Mouse (Mus musculus) midbrain, embryonic 11.5 days (tissue): Measurements from ENCODE around the gene Tssk4. TPM values are rescaled to one million over a fixed set of nuclear protein-coding genes. Genes with fewer than 3 reads are reported as not detected.

Experiments
- ATAC-seq: fragments of 200-750 bp; cut with Nextera tagmentation; 2 replicates; pipeline ENCODE4 v1.8.0; 2017; ENCODE audit warnings: moderate TSS enrichment, moderate library complexity; ENCODE audit not compliant: low FRiP score
- DNase-seq: peaks from one replicate; pipeline ENCODE4 v3.0.0; 2015; ENCODE audit warnings: low spot score; ENCODE audit errors: missing footprints
- H3K27ac ChIP-seq: fragments of 300-500 bp; sonication (generic); 2 replicates; pipeline ENCODE4 v1.5.1; 2014; ENCODE audit warnings: low read depth, low read length
- H3K27me3 ChIP-seq: fragments of 300-500 bp; sonication (generic); 2 replicates; pipeline ENCODE4 v1.6.1; 2014; ENCODE audit warnings: mild to moderate bottlenecking, low read length, moderate library complexity, mixed read lengths; ENCODE audit not compliant: control insufficient read depth, insufficient read depth
- H3K36me3 ChIP-seq: fragments of 300-500 bp; sonication (generic); 2 replicates; pipeline ENCODE4 v1.6.1; 2014; ENCODE audit warnings: mild to moderate bottlenecking, low read length, moderate library complexity, mixed read lengths; ENCODE audit not compliant: control insufficient read depth, insufficient read depth
- H3K4me1 ChIP-seq: fragments of 300-500 bp; sonication (generic); 2 replicates; pipeline ENCODE4 v1.6.1; 2014; ENCODE audit warnings: low read length; ENCODE audit not compliant: control insufficient read depth, insufficient read depth
- H3K4me2 ChIP-seq: fragments of 300-500 bp; sonication (generic); 2 replicates; pipeline ENCODE4 v1.6.1; 2014; ENCODE audit warnings: mild to moderate bottlenecking, moderate library complexity
- H3K4me3 ChIP-seq: fragments of 300-500 bp; sonication (generic); 2 replicates; pipeline ENCODE4 v1.5.1; 2014; ENCODE audit warnings: low read depth, low read length
- H3K9ac ChIP-seq: fragments of 300-500 bp; sonication (generic); 2 replicates; pipeline ENCODE4 v1.6.1; 2014; ENCODE audit warnings: low read length
- H3K9me3 ChIP-seq: fragments of 300-500 bp; sonication (generic); 2 replicates; pipeline ENCODE4 v1.6.1; 2016; ENCODE audit warnings: low read length; ENCODE audit not compliant: control insufficient read depth
- WGBS: fragments of 180-500 bp; shearing (Covaris S2); extraction: QIAGEN DNeasy Blood & Tissue Kit; methylation state at CpG from one replicate; pipeline ENCODE4 v1.1.7; 2014; 5-methylcytosine and 5-hydroxymethylcytosine counted together
- polyA plus RNA-seq: library from polyadenylated mRNA; unstranded; fragments of >200 nt; fragmentation: Nextera tagmentation; extraction: Ambion mirVana; gene quantifications from 2 replicates; pipeline ENCODE4 v1.2.1, GENCODE M21; 2014

Gene Tssk4
- polyA plus RNA-seq: 0.87 and 1.1 TPM in 2 replicates

GRCm38 (mm10) chr14:55649884-55650283 is at the start of gene Tssk4:
TSS of gene Tssk4 (plus strand) at chr14:55650184.
- Histone ChIP-seq H3K4me2 (no peak within 1 kb of the TSS), H3K27me3 (no peaks in the 10 kb centered on the region), H3K36me3 (no peaks in the 10 kb centered on the region), H3K27ac (no peak within 1 kb of the TSS), H3K4me3 (no peak within 1 kb of the TSS), H3K4me1 (peaks cover 1% of the 10 kb centered on the region; the same call in 1 of the 2 replicates), H3K9ac (no peak within 1 kb of the TSS), H3K9me3 (no peaks in the 10 kb centered on the region)
- ATAC-seq (no peak), DNase-seq (no peak)
- 93% methylated on average over 2 of the region's 2 CpGs for WGBS

- peak within 1 kb of the TSS; percentile 10; the same call in 1 of the 2 replicates for H3K4me3 ChIP-seq
- ATAC-seq (no peak), DNase-seq (peak; percentile 73)
- H3K4me1 ChIP-seq: no peaks in the 10 kb centered on the region
- peak within 1 kb of the TSS; percentile 34; the same call in 1 of the 2 replicates for H3K9ac ChIP-seq
- WGBS: 88% methylated on average over 7 of the region's 7 CpGs
- H3K9me3 ChIP-seq: no peaks in the 10 kb centered on the region
- peaks cover 20% of the 10 kb centered on the region for H3K36me3 ChIP-seq
- no peak within 1 kb of the TSS for H3K27ac ChIP-seq
- H3K27me3 ChIP-seq: no peaks in the 10 kb centered on the region
- peak within 1 kb of the TSS; percentile 28; the same call in 1 of the 2 replicates for H3K4me2 ChIP-seq
Measured at GRCm38 (mm10) chr14:55603271-55603632, 46.7 kb upstream of the Tssk4 start, which contains the start of gene Irf9. TSS of gene Irf9 (plus strand) at chr14:55603571.

- ATAC-seq (peak; percentile 89), DNase-seq (peak; percentile 96)
- no peaks in the 10 kb centered on the region for H3K27me3 ChIP-seq
- H3K27ac ChIP-seq: no peak overlapping the region
- H3K4me3 ChIP-seq: peak overlapping the region; percentile 10; the same call in 1 of the 2 replicates
- H3K4me1 ChIP-seq: no peaks in the 10 kb centered on the region
- H3K9me3 ChIP-seq: no peaks in the 10 kb centered on the region
- WGBS: 23% methylated on average over 19 of the region's 19 CpGs
- peaks cover 23% of the 10 kb centered on the region for H3K36me3 ChIP-seq
- peak overlapping the region; percentile 34; the same call in 1 of the 2 replicates for H3K9ac ChIP-seq
- peak overlapping the region; percentile 28; the same call in 1 of the 2 replicates for H3K4me2 ChIP-seq
Measured at GRCm38 (mm10) chr14:55603633-55604576, 46.1 kb upstream of the Tssk4 start.

- Histone ChIP-seq H3K27ac (no peak overlapping the region), H3K36me3 (peaks cover 20% of the 10 kb centered on the region), H3K4me1 (no peaks in the 10 kb centered on the region), H3K9me3 (no peaks in the 10 kb centered on the region), H3K4me3 (no peak overlapping the region), H3K4me2 (no peak overlapping the region), H3K27me3 (no peaks in the 10 kb centered on the region), H3K9ac (no peak overlapping the region)
- DNase-seq: peak; percentile 56
- WGBS: 97% methylated on average over 11 of the region's 11 CpGs
- no peak for ATAC-seq
Measured at GRCm38 (mm10) chr14:55604823-55605222, 45.2 kb upstream of the Tssk4 start.

GRCm38 (mm10) chr14:55605743-55606459 is 44.1 kb upstream of the Tssk4 start:
- H3K4me3 ChIP-seq: no peak overlapping the region
- ATAC-seq (no peak), DNase-seq (peak; percentile 19)
- WGBS: 92% methylated on average over 16 of the region's 16 CpGs
- no peaks in the 10 kb centered on the region for H3K4me1 ChIP-seq
- H3K36me3 ChIP-seq: peaks cover 20% of the 10 kb centered on the region
- no peak overlapping the region for H3K4me2 ChIP-seq
- H3K9me3 ChIP-seq: no peaks in the 10 kb centered on the region
- H3K9ac ChIP-seq: no peak overlapping the region
- H3K27ac ChIP-seq: no peak overlapping the region
- no peaks in the 10 kb centered on the region for H3K27me3 ChIP-seq

GRCm38 (mm10) chr14:55608339-55608738 is 41.6 kb upstream of the Tssk4 start:
- Histone ChIP-seq H3K9ac (no peak overlapping the region), H3K4me3 (no peak overlapping the region), H3K36me3 (peaks cover 10% of the 10 kb centered on the region; the same call in 1 of the 2 replicates), H3K4me2 (no peak overlapping the region), H3K27ac (no peak overlapping the region), H3K9me3 (no peaks in the 10 kb centered on the region), H3K4me1 (no peaks in the 10 kb centered on the region), H3K27me3 (no peaks in the 10 kb centered on the region)
- 93% methylated on average over 6 of the region's 6 CpGs for WGBS
- no peak for DNase-seq
- ATAC-seq: no peak

- no peak for ATAC-seq
- peaks cover 4% of the 10 kb centered on the region; the same call in 1 of the 2 replicates for H3K36me3 ChIP-seq
- 70% methylated on average over 6 of the region's 6 CpGs for WGBS
- no peaks in the 10 kb centered on the region for H3K4me1 ChIP-seq
- no peaks in the 10 kb centered on the region for H3K9me3 ChIP-seq
- no peak overlapping the region for H3K4me3 ChIP-seq
- H3K27me3 ChIP-seq: no peaks in the 10 kb centered on the region
- no peak overlapping the region for H3K27ac ChIP-seq
- no peak overlapping the region for H3K4me2 ChIP-seq
- no peak overlapping the region for H3K9ac ChIP-seq
- no peak for DNase-seq
Measured at GRCm38 (mm10) chr14:55613346-55613745, 36.6 kb upstream of the Tssk4 start.

- Histone ChIP-seq H3K27me3 (no peaks in the 10 kb centered on the region), H3K36me3 (no peaks in the 10 kb centered on the region), H3K27ac (no peak overlapping the region), H3K4me2 (no peak overlapping the region), H3K9ac (no peak overlapping the region), H3K9me3 (no peaks in the 10 kb centered on the region), H3K4me1 (no peaks in the 10 kb centered on the region), H3K4me3 (no peak overlapping the region)
- peak; percentile 81 for DNase-seq
- WGBS: 78% methylated on average over 7 of the region's 7 CpGs
- no peak for ATAC-seq
Measured at GRCm38 (mm10) chr14:55614565-55615178, 35.3 kb upstream of the Tssk4 start.
